Mouse (Mus musculus) heart, embryonic 10.5 days (tissue): ENCODE measurements around the gene Cnn1. TPM values are rescaled to one million over a fixed set of nuclear protein-coding genes. Genes with fewer than 3 reads are reported as not detected.

Experiments used
- DNase-seq: peaks from one replicate; pipeline ENCODE4 v3.0.0-alpha.2; 2017; ENCODE audit warnings: low spot score
- H3K27ac ChIP-seq: fragments of 300-500 bp; sonication (generic); 2 replicates; pipeline ENCODE4 v1.5.1; 2016; ENCODE audit warnings: mild to moderate bottlenecking
- H3K27me3 ChIP-seq: fragments of 300-500 bp; sonication (generic); 2 replicates; pipeline ENCODE4 v1.6.1; 2016; ENCODE audit warnings: mild to moderate bottlenecking; ENCODE audit not compliant: poor library complexity, insufficient read depth, severe bottlenecking
- H3K36me3 ChIP-seq: fragments of 300-500 bp; sonication (generic); 2 replicates; pipeline ENCODE4 v1.6.1; 2016; ENCODE audit warnings: mild to moderate bottlenecking, moderate library complexity
- H3K4me1 ChIP-seq: fragments of 300-500 bp; sonication (generic); 2 replicates; pipeline ENCODE4 v1.6.1; 2016; ENCODE audit warnings: mild to moderate bottlenecking
- H3K4me3 ChIP-seq: fragments of 300-500 bp; sonication (generic); 2 replicates; pipeline ENCODE4 v1.5.1; 2016; ENCODE audit warnings: mild to moderate bottlenecking, moderate library complexity
- H3K9me3 ChIP-seq: fragments of 300-500 bp; sonication (generic); 2 replicates; pipeline ENCODE4 v1.6.1; 2016; ENCODE audit warnings: mild to moderate bottlenecking, moderate library complexity
- WGBS: fragments of 180-500 bp; shearing (Covaris S2); methylation state at CpG from one replicate; pipeline ENCODE4 v1.1.7; 2016; 5-methylcytosine and 5-hydroxymethylcytosine counted together
- polyA plus RNA-seq: library from polyadenylated mRNA; unstranded; fragments of >200 nt; fragmentation: Nextera tagmentation; extraction: Ambion mirVana; gene quantifications from 2 replicates; pipeline ENCODE4 v1.2.1, GENCODE M21; 2016

Cnn1 gene
- polyA plus RNA-seq, 1 experiment from 2014 or later = 246 TPM

GRCm38 (mm10) chr9:22119543-22119942 lies 20.5 kb downstream of the Cnn1 start:
- Histone ChIP-seq H3K4me3 (no peak overlapping the region), H3K36me3 (0 out of 2 replicates have a peak, but pooled peaks cover 2% of the 10 kb centered on the region), H3K9me3 (no peaks in the 10 kb centered on the region), H3K4me1 (peaks cover 15% of the 10 kb centered on the region), H3K27me3 (no peaks in the 10 kb centered on the region), H3K27ac (no peak overlapping the region)
- 89% methylated on average over 4 of the region's 4 CpGs for WGBS
- no peak for DNase-seq

- no peaks in the 10 kb centered on the region for H3K27me3 ChIP-seq
- H3K27ac ChIP-seq = no peak overlapping the region
- no peak for DNase-seq
- peaks cover 7% of the 10 kb centered on the region; the same call in 1 of the 2 replicates for H3K4me1 ChIP-seq
- H3K9me3 ChIP-seq = no peaks in the 10 kb centered on the region
- no peak overlapping the region for H3K4me3 ChIP-seq
- no peaks in the 10 kb centered on the region for H3K36me3 ChIP-seq
These were observed 22.5 kb downstream of the Cnn1 start for GRCm38 (mm10) chr9:22121545-22121944.

- no peaks in the 10 kb centered on the region for H3K9me3 ChIP-seq
- no peak overlapping the region for H3K4me3 ChIP-seq
- no peak overlapping the region for H3K27ac ChIP-seq
- H3K4me1 ChIP-seq = peaks cover 7% of the 10 kb centered on the region; the same call in 1 of the 2 replicates
- H3K27me3 ChIP-seq = 0 out of 2 replicates have a peak, but pooled peaks cover 3% of the 10 kb centered on the region
- WGBS = 63% methylated on average over 3 of the region's 3 CpGs
- DNase-seq = no peak
- no peaks in the 10 kb centered on the region for H3K36me3 ChIP-seq
These were observed 23.0 kb downstream of the Cnn1 start for GRCm38 (mm10) chr9:22122005-22122404.

GRCm38 (mm10) chr9:22123069-22123609 lies 24.1 kb downstream of the Cnn1 start:
- H3K4me1 ChIP-seq = no peaks in the 10 kb centered on the region
- no peaks in the 10 kb centered on the region for H3K36me3 ChIP-seq
- no peak overlapping the region for H3K4me3 ChIP-seq
- H3K27ac ChIP-seq = no peak overlapping the region
- no peak for DNase-seq
- 0 out of 2 replicates have a peak, but pooled peaks cover 3% of the 10 kb centered on the region for H3K27me3 ChIP-seq
- 84% methylated on average over 7 of the region's 7 CpGs for WGBS
- H3K9me3 ChIP-seq = no peaks in the 10 kb centered on the region

GRCm38 (mm10) chr9:22124169-22124568 lies 25.2 kb downstream of the Cnn1 start:
- H3K4me3 ChIP-seq = no peak overlapping the region
- H3K27ac ChIP-seq = no peak overlapping the region
- 87% methylated on average over 3 of the region's 3 CpGs for WGBS
- no peaks in the 10 kb centered on the region for H3K36me3 ChIP-seq
- H3K9me3 ChIP-seq = no peaks in the 10 kb centered on the region
- no peak for DNase-seq
- 0 out of 2 replicates have a peak, but pooled peaks cover 3% of the 10 kb centered on the region for H3K27me3 ChIP-seq
- no peaks in the 10 kb centered on the region for H3K4me1 ChIP-seq

GRCm38 (mm10) chr9:22125246-22126027 lies 26.4 kb downstream of the Cnn1 start:
- no peak overlapping the region for H3K4me3 ChIP-seq

GRCm38 (mm10) chr9:22131226-22131981 lies 32.4 kb downstream of the Cnn1 start:
- WGBS = 2% methylated on average over 35 of the region's 35 CpGs
- H3K27me3 ChIP-seq = peaks cover 32% of the 10 kb centered on the region; the same call in 1 of the 2 replicates
- no peaks in the 10 kb centered on the region for H3K36me3 ChIP-seq
- H3K9me3 ChIP-seq = no peaks in the 10 kb centered on the region
- H3K4me1 ChIP-seq = peaks cover 16% of the 10 kb centered on the region
- H3K27ac ChIP-seq = peak overlapping the region; percentile 74
- peak overlapping the region; percentile 53 for H3K4me3 ChIP-seq
- no peak for DNase-seq

More at GRCm38 (mm10) chr9:22125246-22126027, 26.4 kb downstream of the Cnn1 start:
- Histone ChIP-seq H3K27ac (no peak overlapping the region), H3K4me1 (peaks cover 3% of the 10 kb centered on the region; the same call in 1 of the 2 replicates), H3K9me3 (no peaks in the 10 kb centered on the region), H3K36me3 (no peaks in the 10 kb centered on the region), H3K27me3 (peaks cover 9% of the 10 kb centered on the region; the same call in 1 of the 2 replicates)
- WGBS = 88% methylated on average over 15 of the region's 15 CpGs
- no peak for DNase-seq

- WGBS = 37% methylated on average over 11 of the region's 11 CpGs
- DNase-seq = no peak
- H3K9me3 ChIP-seq = no peaks in the 10 kb centered on the region
- H3K4me1 ChIP-seq = peaks cover 24% of the 10 kb centered on the region
- H3K36me3 ChIP-seq = no peaks in the 10 kb centered on the region
- H3K4me3 ChIP-seq = peak overlapping the region; percentile 53
- H3K27me3 ChIP-seq = peaks cover 34% of the 10 kb centered on the region; the same call in 1 of the 2 replicates
- peak overlapping the region; percentile 74 for H3K27ac ChIP-seq
These were observed 33.2 kb downstream of the Cnn1 start for GRCm38 (mm10) chr9:22132220-22132619.

GRCm38 (mm10) chr9:22134246-22134890 lies 35.4 kb downstream of the Cnn1 start:
- 78% methylated on average over 7 of the region's 7 CpGs for WGBS
- H3K4me1 ChIP-seq = peaks cover 24% of the 10 kb centered on the region
- peak overlapping the region; percentile 77 for H3K27ac ChIP-seq
- H3K9me3 ChIP-seq = no peaks in the 10 kb centered on the region
- H3K27me3 ChIP-seq = peaks cover 40% of the 10 kb centered on the region; the same call in 1 of the 2 replicates
- no peak for DNase-seq
- H3K36me3 ChIP-seq = no peaks in the 10 kb centered on the region
- H3K4me3 ChIP-seq = peak overlapping the region; percentile 45

GRCm38 (mm10) chr9:22134988-22135643 lies 36.1 kb downstream of the Cnn1 start:
- WGBS = 76% methylated on average over 9 of the region's 9 CpGs
- DNase-seq = no peak
- Histone ChIP-seq H3K36me3 (no peaks in the 10 kb centered on the region), H3K9me3 (no peaks in the 10 kb centered on the region), H3K27ac (peak overlapping the region; percentile 77), H3K4me3 (peak overlapping the region; percentile 45), H3K4me1 (peaks cover 24% of the 10 kb centered on the region), H3K27me3 (peaks cover 37% of the 10 kb centered on the region; the same call in 1 of the 2 replicates)

- Histone ChIP-seq H3K27ac (peak within 1 kb of the TSS; percentile 77), H3K9me3 (no peaks in the 10 kb centered on the region), H3K27me3 (peaks cover 32% of the 10 kb centered on the region; the same call in 1 of the 2 replicates), H3K4me3 (peak within 1 kb of the TSS; percentile 45), H3K36me3 (no peaks in the 10 kb centered on the region), H3K4me1 (peaks cover 21% of the 10 kb centered on the region)
- WGBS = 61% methylated on average over 7 of the region's 7 CpGs
- peak; percentile 91 for DNase-seq
These were observed 36.8 kb downstream of the Cnn1 start, which contains the start of gene Acp5 for GRCm38 (mm10) chr9:22135644-22136390. Gene Acp5 (minus strand): TSS chr9:22135711.
